20 mouse cellular contexts compared by ENCODE assay signal in genomic region chr3:116345245-116345644, GRCm38 (mm10).
DNase-seq lines count a peak whose midpoint lies in the region; ATAC-seq and TF ChIP-seq lines count a peak whose summit lies in the region.
"Had no signal": no experiment of that assay in that cellular context is flagged by ENCODE, and none has a peak within 500 bp of the region (broad histone marks: within the 10 kb centered on the region; RNA-seq: fewer than 3 reads in every experiment).

No protein-coding gene starts in this region.

- no peak for DNase-seq in forebrain, embryonic 11.5 days (ENCODE audit: low spot score)
- DNase-seq in forebrain, embryonic 10.5 days (ENCODE audit: extremely low spot score, low spot score) = no peak
- peak; percentile 74 for DNase-seq in heart, adult 11 months
- no peak for DNase-seq in heart, postnatal 10 days
- peak; percentile 55 for DNase-seq in brain, embryonic 14.5 days (ENCODE audit: low read depth)
- DNase-seq: adrenal gland, postnatal 10 days; cerebellum, adult 11-12 months; cerebellum, adult 9-10 months; cerebellum, postnatal 25 days; gastrocnemius, postnatal 36 days; heart, adult 18-20 months; heart, postnatal 14 days; kidney, adult 2 months had no signal

- 77% methylated on average over 11 of the region's 11 CpGs for WGBS in forebrain, embryonic 11.5 days
- 87% methylated on average over 11 of the region's 11 CpGs for WGBS in forebrain, embryonic 10.5 days
- WGBS in midbrain, embryonic 13.5 days = 73% methylated on average over 11 of the region's 11 CpGs
- WGBS in midbrain, embryonic 16.5 days = 56% methylated on average over 11 of the region's 11 CpGs

- H3K9ac ChIP-seq in forebrain, embryonic 11.5 days (ENCODE audit: low read length) = no peak overlapping the region
- H3K9ac ChIP-seq in midbrain, embryonic 13.5 days (replicated peaks) = no peak overlapping the region
- H3K9ac ChIP-seq in midbrain, embryonic 16.5 days (ENCODE audit: low read depth, low read length) = no peak overlapping the region
- H3K9ac ChIP-seq: embryonic facial prominence, embryonic 12.5 days had no signal

- no peak overlapping the region for H3K4me3 ChIP-seq in forebrain, embryonic 11.5 days (ENCODE audit: low read depth, low read length)
- H3K4me3 ChIP-seq in forebrain, embryonic 10.5 days = no peak overlapping the region
- H3K4me3 ChIP-seq in midbrain, embryonic 13.5 days (replicated peaks) = no peak overlapping the region
- no peak overlapping the region for H3K4me3 ChIP-seq in midbrain, embryonic 16.5 days (ENCODE audit: low read depth, low read length)
- H3K4me3 ChIP-seq: embryonic facial prominence, embryonic 12.5 days; heart, embryonic 10.5 days had no signal

- H3K4me2 ChIP-seq in forebrain, embryonic 11.5 days (ENCODE audit: low read depth, low read length, severe bottlenecking) = no peak overlapping the region
- no peak overlapping the region for H3K4me2 ChIP-seq in midbrain, embryonic 13.5 days (replicated peaks)
- no peak overlapping the region for H3K4me2 ChIP-seq in midbrain, embryonic 16.5 days (ENCODE audit: low read length)
- H3K4me2 ChIP-seq: embryonic facial prominence, embryonic 12.5 days had no signal

- no peaks in the 10 kb centered on the region for H3K4me1 ChIP-seq in forebrain, embryonic 11.5 days (replicated peaks; ENCODE audit: control insufficient read depth, insufficient read depth, low read length)
- H3K4me1 ChIP-seq in forebrain, embryonic 10.5 days = peaks cover 5% of the 10 kb centered on the region; the same call in 1 of the 2 replicates
- H3K4me1 ChIP-seq in midbrain, embryonic 13.5 days (replicated peaks) = no peaks in the 10 kb centered on the region
- H3K4me1 ChIP-seq in midbrain, embryonic 16.5 days (ENCODE audit: control insufficient read depth, insufficient read depth, low read length) = no peaks in the 10 kb centered on the region
- H3K4me1 ChIP-seq: embryonic facial prominence, embryonic 12.5 days had no signal

- TF ChIP-seq CTCF in brain, embryonic 14.5 days (IDR thresholded peaks at IDR 0.05; ENCODE audit: borderline replicate concordance, extremely low read depth, insufficient read depth, insufficient read length) = no peak

- ATAC-seq in forebrain, embryonic 11.5 days (replicated peaks; ENCODE audit: low FRiP score) = no peak
- ATAC-seq in midbrain, embryonic 13.5 days = 0 out of 2 replicates have a peak, but pooled peaks have one; percentile 28
- ATAC-seq in midbrain, embryonic 16.5 days = no peak
- ATAC-seq: activated CD4-positive, CD25-positive, alpha-beta regulatory T cell, adult 4 months; intestine, embryonic 16.5 days; Patski had no signal

- H3K9me3 ChIP-seq in forebrain, embryonic 11.5 days (ENCODE audit: control insufficient read depth, low read length) = no peaks in the 10 kb centered on the region
- H3K9me3 ChIP-seq in forebrain, embryonic 10.5 days = no peaks in the 10 kb centered on the region
- no peaks in the 10 kb centered on the region for H3K9me3 ChIP-seq in midbrain, embryonic 13.5 days
- no peaks in the 10 kb centered on the region for H3K9me3 ChIP-seq in midbrain, embryonic 16.5 days (replicated peaks; ENCODE audit: control insufficient read depth, low read length, poor library complexity, severe bottlenecking)
- H3K9me3 ChIP-seq: embryonic facial prominence, embryonic 12.5 days; heart, embryonic 10.5 days had no signal

- TF ChIP-seq POLR2A in brain, embryonic 14.5 days (IDR thresholded peaks at IDR 0.05; ENCODE audit: borderline replicate concordance, extremely low read depth, insufficient read depth, insufficient read length, poor library complexity, severe bottlenecking) = no peak

- no peaks in the 10 kb centered on the region for H3K27me3 ChIP-seq in forebrain, embryonic 11.5 days (ENCODE audit: control insufficient read depth, insufficient read depth, low read length)
- H3K27me3 ChIP-seq in forebrain, embryonic 10.5 days (ENCODE audit: poor library complexity, severe bottlenecking) = no peaks in the 10 kb centered on the region
- no peaks in the 10 kb centered on the region for H3K27me3 ChIP-seq in midbrain, embryonic 13.5 days
- H3K27me3 ChIP-seq in midbrain, embryonic 16.5 days (ENCODE audit: control insufficient read depth, insufficient read depth, low read depth, low read length) = no peaks in the 10 kb centered on the region
- H3K27me3 ChIP-seq: embryonic facial prominence, embryonic 12.5 days; Patski had no signal

- 0 out of 2 replicates have a peak overlapping the region, but pooled peaks have one; percentile 25 for H3K27ac ChIP-seq in forebrain, embryonic 11.5 days (ENCODE audit: low read depth, low read length)
- no peak overlapping the region for H3K27ac ChIP-seq in forebrain, embryonic 10.5 days
- H3K27ac ChIP-seq in midbrain, embryonic 13.5 days = no peak overlapping the region
- H3K27ac ChIP-seq in midbrain, embryonic 16.5 days (ENCODE audit: low read length) = no peak overlapping the region
- H3K27ac ChIP-seq: embryonic facial prominence, embryonic 12.5 days; heart, embryonic 10.5 days had no signal

- H3K36me3 ChIP-seq in forebrain, embryonic 11.5 days (ENCODE audit: control insufficient read depth, insufficient read depth, low read length) = no peaks in the 10 kb centered on the region; the same call in 1 of the 2 replicates
- H3K36me3 ChIP-seq in forebrain, embryonic 10.5 days (replicated peaks) = peaks cover 56% of the 10 kb centered on the region
- H3K36me3 ChIP-seq in midbrain, embryonic 13.5 days = peaks cover 8% of the 10 kb centered on the region; the same call in 1 of the 2 replicates
- no peaks in the 10 kb centered on the region for H3K36me3 ChIP-seq in midbrain, embryonic 16.5 days (ENCODE audit: control insufficient read depth, insufficient read depth, low read length)

- intact Hi-C loops in heart, postnatal 10 days (cut with DNase I) = no loop called here

Comparison
In these comparisons a context has a peak if more than half of its experiments do, and no peak if none do; other contexts are left out.
1. DNase-seq: peak in heart, adult 11 months (single experiment) and brain, embryonic 14.5 days (single experiment); none in forebrain, embryonic 11.5 days (single experiment), forebrain, embryonic 10.5 days (single experiment) and heart, postnatal 10 days (0 of 2).